Mouse (Mus musculus) ES-Bruce4 (cell line): ENCODE measurements around the gene Dnajc7.

Source experiments
- CTCF ChIP-seq: IDR thresholded peaks from one replicate; pipeline ENCODE4 v1.8.1; 2011; ENCODE audit warnings: low read depth, low read length
- EP300 ChIP-seq: IDR thresholded peaks from 2 replicates; pipeline ENCODE4 v1.6.1; 2011; ENCODE audit warnings: low read depth, low read length; ENCODE audit not compliant: insufficient read depth

- TF ChIP-seq CTCF (no peak), EP300 (no peak)
Measured at GRCm38 (mm10) chr11:100634530-100634929, 14.6 kb upstream of the Dnajc7 start.
